Mouse (Mus musculus) C2C12 (cell line): ENCODE measurements around the gene 9530053A07Rik. TPM values are rescaled to one million over a fixed set of nuclear protein-coding genes. Genes with fewer than 3 reads are reported as not detected.
"Not testable (repeated sequence)": the region's sequence is repeated elsewhere in the genome, so short reads cannot be mapped to it uniquely, and the experiment has no call there.

Experiments
- H3K27me3 ChIP-seq: one replicate; pipeline ENCODE4 v1.6.1; 2011; ENCODE audit not compliant: control insufficient read depth, insufficient read depth, insufficient read length
- H3K36me3 ChIP-seq: one replicate; pipeline ENCODE4 v1.6.1; 2011; ENCODE audit not compliant: control insufficient read depth, insufficient read depth
- H3K4me3 ChIP-seq: one replicate; pipeline ENCODE4 v1.5.1; 2011; ENCODE audit warnings: mild to moderate bottlenecking, control low read depth; ENCODE audit not compliant: poor library complexity, insufficient read depth, severe bottlenecking
- H3K79me2 ChIP-seq: one replicate; pipeline ENCODE4 v1.6.1; 2011; ENCODE audit not compliant: control insufficient read depth, insufficient read depth
- H3K79me3 ChIP-seq: one replicate; pipeline ENCODE4 v1.6.1; 2011; ENCODE audit warnings: low read depth, control low read depth
- H3ac ChIP-seq: one replicate; pipeline ENCODE3; 2011; ENCODE audit warnings: low read depth; ENCODE audit not compliant: control insufficient read depth, insufficient read length
- CEBPB ChIP-seq: IDR thresholded peaks from one replicate; pipeline ENCODE4 v1.6.1; 2011; ENCODE audit warnings: low read depth, mild to moderate bottlenecking, control low read depth, moderate library complexity
- CTCF ChIP-seq: IDR thresholded peaks from one replicate; pipeline ENCODE4 v1.5.1; 2011; ENCODE audit not compliant: control insufficient read depth, insufficient read depth, insufficient read length
- FOSL1 ChIP-seq: IDR thresholded peaks from one replicate; pipeline ENCODE4 v1.8.0; 2011; ENCODE audit warnings: mild to moderate bottlenecking, low read length; ENCODE audit not compliant: poor library complexity, insufficient read depth, severe bottlenecking
- MAX ChIP-seq: IDR thresholded peaks from one replicate; pipeline ENCODE4 v1.6.1; 2011; ENCODE audit warnings: mild to moderate bottlenecking, control low read depth
- MYOD1 ChIP-seq: IDR thresholded peaks from one replicate; pipeline ENCODE4 v1.6.1; 2011; ENCODE audit warnings: low read depth; ENCODE audit not compliant: control insufficient read depth, insufficient read length
- MYOG ChIP-seq: IDR thresholded peaks from one replicate; pipeline ENCODE4 v1.6.1; 2011; ENCODE audit not compliant: control insufficient read depth, insufficient read length; ENCODE audit errors: extremely low read depth
- USF1 ChIP-seq: IDR thresholded peaks from one replicate; pipeline ENCODE4 v1.6.1; 2011; ENCODE audit warnings: low read depth, mild to moderate bottlenecking, control low read depth, moderate library complexity
- long read RNA-seq, 2 experiments: library from polyadenylated mRNA; unstranded; transcript quantifications; one replicate each; pipeline ENCODE4 v2.0.0; 2019 to 2020
- polyA plus RNA-seq: library from polyadenylated mRNA; unstranded; fragments of >200 nt; fragmentation: generic; extraction: Trizol; gene quantifications from one replicate; pipeline ENCODE4 v1.2.1, GENCODE M21; 2012; ENCODE audit warnings: missing spikeins

The 9530053A07Rik gene
- polyA plus RNA-seq: 0.62 TPM
- long read RNA-seq, experiment 1, partial matches to known transcripts: 3 of 3 reads
- long read RNA-seq, experiment 1, other reads (novel, unspliced or antisense): 0 of 3 reads
- long read RNA-seq, experiment 2: 0 reads

- peaks cover 28% of the 10 kb centered on the region for H3K27me3 ChIP-seq
- H3K79me3 ChIP-seq: no peaks in the 10 kb centered on the region
- TF ChIP-seq CTCF: no peak
- H3K4me3 ChIP-seq: no peak within 1 kb of the TSS
- H3ac ChIP-seq: no peak within 1 kb of the TSS
- no peaks in the 10 kb centered on the region for H3K79me2 ChIP-seq
- no peaks in the 10 kb centered on the region for H3K36me3 ChIP-seq
Measured at GRCm38 (mm10) chr7:28129166-28129565, at the start of gene 9530053A07Rik. Gene 9530053A07Rik (plus strand): TSS chr7:28129466.

- no peak overlapping the region for H3ac ChIP-seq
- H3K79me2 ChIP-seq: no peaks in the 10 kb centered on the region
- H3K36me3 ChIP-seq: no peaks in the 10 kb centered on the region
- H3K27me3 ChIP-seq: peaks cover 45% of the 10 kb centered on the region
- H3K4me3 ChIP-seq: no peak overlapping the region
- H3K79me3 ChIP-seq: no peaks in the 10 kb centered on the region
- no peak for TF ChIP-seq CEBPB
- TF ChIP-seq MYOG: no peak
- no peak for TF ChIP-seq USF1
- TF ChIP-seq MAX: no peak
- TF ChIP-seq MYOD1: no peak
- no peak for TF ChIP-seq FOSL1
- no peak for TF ChIP-seq CTCF
Measured at GRCm38 (mm10) chr7:28084215-28084614, 45.1 kb upstream of the 9530053A07Rik start.

- Histone ChIP-seq H3K79me3 (no peaks in the 10 kb centered on the region), H3K79me2 (no peaks in the 10 kb centered on the region), H3ac (no peak overlapping the region), H3K27me3 (peaks cover 64% of the 10 kb centered on the region), H3K36me3 (no peaks in the 10 kb centered on the region), H3K4me3 (no peak overlapping the region)
- TF ChIP-seq MAX: no peak
- TF ChIP-seq MYOG: no peak
- TF ChIP-seq CEBPB: no peak
- TF ChIP-seq MYOD1: no peak
- no peak for TF ChIP-seq CTCF
- TF ChIP-seq USF1: no peak
- TF ChIP-seq FOSL1: no peak
Measured at GRCm38 (mm10) chr7:28086236-28086635, 43.0 kb upstream of the 9530053A07Rik start.

GRCm38 (mm10) chr7:28093541-28093940 is 35.7 kb upstream of the 9530053A07Rik start:
- no peak overlapping the region for H3ac ChIP-seq
- TF ChIP-seq CEBPB (no peak), FOSL1 (no peak), CTCF (no peak), MYOG (no peak), USF1 (no peak), MAX (no peak), MYOD1 (no peak)
- H3K36me3 ChIP-seq: no peaks in the 10 kb centered on the region
- H3K27me3 ChIP-seq: peaks cover 54% of the 10 kb centered on the region
- H3K4me3 ChIP-seq: no peak overlapping the region
- H3K79me3 ChIP-seq: no peaks in the 10 kb centered on the region
- H3K79me2 ChIP-seq: no peaks in the 10 kb centered on the region

GRCm38 (mm10) chr7:28099101-28099500 is 30.2 kb upstream of the 9530053A07Rik start:
- H3K4me3 ChIP-seq: no peak overlapping the region
- no peaks in the 10 kb centered on the region for H3K79me3 ChIP-seq
- TF ChIP-seq FOSL1 (no peak), MYOG (no peak), MAX (no peak), USF1 (no peak), CEBPB (no peak), MYOD1 (no peak), CTCF (no peak)
- H3K27me3 ChIP-seq: peaks cover 29% of the 10 kb centered on the region
- H3K36me3 ChIP-seq: no peaks in the 10 kb centered on the region
- H3ac ChIP-seq: no peak overlapping the region
- H3K79me2 ChIP-seq: no peaks in the 10 kb centered on the region

GRCm38 (mm10) chr7:28100596-28101590 is 28.4 kb upstream of the 9530053A07Rik start:
- Histone ChIP-seq H3K79me3 (no peaks in the 10 kb centered on the region), H3K4me3 (no peak overlapping the region), H3K36me3 (no peaks in the 10 kb centered on the region), H3K27me3 (peaks cover 35% of the 10 kb centered on the region), H3K79me2 (no peaks in the 10 kb centered on the region), H3ac (no peak overlapping the region)
- no peak for TF ChIP-seq CEBPB
- TF ChIP-seq USF1: no peak
- no peak for TF ChIP-seq FOSL1
- TF ChIP-seq MYOG: no peak

- peaks cover 52% of the 10 kb centered on the region for H3K27me3 ChIP-seq
- not testable (repeated sequence) for H3ac ChIP-seq, H3K36me3 ChIP-seq, H3K4me3 ChIP-seq, H3K79me3 ChIP-seq, H3K79me2 ChIP-seq
Measured at GRCm38 (mm10) chr7:28102936-28103335, 26.3 kb upstream of the 9530053A07Rik start.
